Mouse (Mus musculus): ENCODE results near the gene Zfhx3.

DNA sequence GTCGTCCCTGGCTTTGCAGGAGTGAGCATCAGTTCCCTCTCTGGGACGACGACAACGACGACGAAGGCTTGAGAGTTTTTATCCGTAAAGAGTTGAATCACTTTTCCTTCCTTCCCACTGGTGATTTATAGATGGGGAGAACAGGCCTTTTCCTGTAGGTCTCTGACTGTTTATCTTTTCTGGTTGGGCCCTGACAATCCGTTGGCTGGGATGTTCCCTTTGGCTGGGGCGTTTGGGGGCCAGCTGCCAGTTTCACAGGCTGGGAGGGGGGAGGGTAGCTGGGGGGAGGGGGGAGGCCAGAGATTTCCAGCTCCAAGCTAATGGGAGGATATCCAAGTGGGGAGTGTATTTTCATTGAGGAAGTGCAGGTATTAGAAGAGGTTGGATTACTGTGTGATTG is 794.0 kb downstream of the Zfhx3 start:
- TF ChIP-seq CTCF (IDR thresholded peaks at IDR 0.05; ENCODE audit: low read depth, low read length) (no peak), EP300 (IDR thresholded peaks at IDR 0.05; ENCODE audit: insufficient read depth, low read depth, low read length) (no peak)
